Mouse (Mus musculus): ENCODE data around the gene Mapk8ip3. TPM values are rescaled to one million over a fixed set of nuclear protein-coding genes. Genes with fewer than 3 reads are reported as not detected.

Mapk8ip3 gene
- total RNA-seq, 2 experiments from 2014 or later: 255 to 270 TPM

DNA sequence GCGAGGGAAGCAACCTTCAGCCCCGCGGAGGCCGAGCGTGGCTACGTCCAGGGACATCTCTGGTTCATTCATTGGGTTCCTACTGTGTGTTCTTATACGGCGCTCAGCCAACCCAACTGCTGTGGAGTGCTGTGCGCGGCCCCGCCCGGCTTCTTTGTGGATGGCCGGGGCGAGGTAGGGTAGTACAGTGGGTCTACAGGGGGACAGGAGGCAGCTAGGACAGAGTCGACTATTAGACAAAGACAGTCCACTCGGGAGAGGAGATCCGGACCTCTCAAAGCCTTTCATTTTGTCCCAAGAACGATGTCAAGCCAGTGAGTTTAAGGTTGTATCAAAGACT, 49.9 kb downstream of the Mapk8ip3 start:
- intact Hi-C loops (cut with DNase I): no loop called here
- DNase-seq: no peak

DNA sequence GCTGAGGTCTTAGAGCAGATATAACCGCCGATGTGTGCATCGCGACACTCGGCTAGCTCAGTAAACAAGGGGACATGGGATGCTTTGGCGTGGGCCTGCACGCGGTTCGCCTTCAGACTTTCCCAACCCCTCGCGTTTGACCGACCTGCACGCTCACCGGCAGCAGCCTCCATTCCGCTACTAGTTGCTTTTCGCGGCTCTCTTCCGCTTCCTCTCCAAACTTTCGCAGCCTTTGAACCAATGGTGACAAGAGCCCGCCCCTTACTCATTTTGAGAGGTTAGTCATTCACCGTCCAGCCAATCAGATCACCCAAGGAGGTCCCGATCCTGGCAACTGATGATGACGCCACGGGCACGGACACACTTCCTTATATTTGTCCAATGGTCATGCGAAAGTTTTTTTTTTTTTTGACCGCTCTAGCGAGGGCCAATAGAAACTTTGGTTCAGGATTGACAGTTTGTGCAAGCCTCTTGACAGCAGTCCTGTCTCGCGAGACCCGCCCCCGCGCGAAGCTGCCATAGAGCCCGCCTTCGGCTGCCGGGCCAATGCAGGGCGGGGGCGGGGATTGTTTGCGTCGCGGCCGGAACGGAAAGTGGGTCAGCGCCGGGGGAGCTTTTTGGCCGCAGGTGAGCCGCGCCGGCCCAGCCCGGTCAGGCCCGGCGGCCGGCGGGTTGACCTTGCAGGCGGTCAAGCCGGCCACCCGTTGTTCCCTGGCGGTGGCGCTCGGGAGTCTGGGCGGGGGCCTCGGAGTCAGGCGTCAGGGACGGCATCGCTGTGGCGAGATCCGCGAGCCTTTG, 50.4 kb downstream of the Mapk8ip3 start, which contains the start of the genes Nubp2 and Spsb3:
Gene Nubp2, minus strand, starts transcription at position 216 of the 798 bp plus-strand sequence.
Gene Spsb3, plus strand, starts transcription at position 510 of the 798 bp plus-strand sequence.
- DNase-seq: peak; percentile 98
- intact Hi-C loops (cut with DNase I): no loop called here

DNA sequence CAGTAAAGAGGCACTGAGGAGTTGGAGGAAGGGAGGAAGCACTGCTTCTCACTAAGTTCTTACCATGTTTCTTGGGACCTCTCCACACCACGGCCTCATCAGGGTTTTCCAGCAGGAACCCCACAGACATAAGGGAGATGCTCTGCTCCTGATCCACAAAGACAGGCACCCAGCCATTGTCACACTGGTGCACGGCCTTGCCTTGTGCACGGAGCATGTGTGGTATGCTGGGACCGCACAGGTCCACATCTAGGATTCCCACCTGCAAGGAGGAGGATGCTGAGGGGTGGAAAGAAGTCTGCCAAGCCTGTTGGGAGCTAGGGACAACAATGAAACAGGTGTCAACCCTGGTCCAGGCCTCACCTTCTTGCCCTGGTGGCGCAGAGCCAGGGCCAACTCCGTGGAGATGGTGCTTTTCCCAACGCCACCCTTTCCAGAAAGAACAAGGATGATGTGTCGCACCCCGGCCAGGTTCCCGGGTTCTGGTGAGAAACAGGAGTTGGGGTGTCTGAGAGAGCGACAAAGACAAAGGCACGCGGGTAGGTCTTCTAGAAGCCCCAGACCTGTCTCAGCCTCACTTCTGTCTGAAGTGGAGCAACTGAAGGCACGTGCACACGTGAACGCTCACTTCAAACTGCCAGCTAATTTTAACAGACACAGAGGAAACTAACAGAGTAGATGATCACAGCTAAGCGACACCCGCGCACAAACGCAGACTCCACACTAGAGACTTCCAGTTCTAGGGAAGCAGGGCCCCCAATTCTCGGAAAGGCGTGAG, 51.2 kb downstream of the Mapk8ip3 start:
- no peak for DNase-seq
- intact Hi-C loops (cut with DNase I): no loop called here

DNA sequence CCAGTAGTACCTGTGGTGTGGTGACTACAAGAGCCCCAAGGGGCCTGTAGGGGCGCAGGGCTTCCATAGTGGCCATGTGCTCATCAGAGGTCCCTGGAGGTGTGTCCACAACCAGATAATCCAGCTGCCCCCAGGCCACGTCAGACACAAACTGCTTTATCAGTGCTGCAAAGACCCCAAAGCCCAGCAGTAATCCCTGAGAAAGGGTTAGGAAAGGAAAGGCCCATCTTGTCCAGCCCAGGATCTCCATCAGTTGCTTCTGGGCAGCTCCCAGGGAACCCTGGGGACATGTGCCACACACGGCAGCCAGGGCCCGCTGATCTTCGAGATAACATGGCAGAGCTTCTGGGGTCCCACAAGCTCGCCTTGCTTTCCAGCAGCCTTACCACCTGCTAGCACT, 52.4 kb downstream of the Mapk8ip3 start:
- intact Hi-C loops (cut with DNase I): no loop called here
- DNase-seq: no peak

DNA sequence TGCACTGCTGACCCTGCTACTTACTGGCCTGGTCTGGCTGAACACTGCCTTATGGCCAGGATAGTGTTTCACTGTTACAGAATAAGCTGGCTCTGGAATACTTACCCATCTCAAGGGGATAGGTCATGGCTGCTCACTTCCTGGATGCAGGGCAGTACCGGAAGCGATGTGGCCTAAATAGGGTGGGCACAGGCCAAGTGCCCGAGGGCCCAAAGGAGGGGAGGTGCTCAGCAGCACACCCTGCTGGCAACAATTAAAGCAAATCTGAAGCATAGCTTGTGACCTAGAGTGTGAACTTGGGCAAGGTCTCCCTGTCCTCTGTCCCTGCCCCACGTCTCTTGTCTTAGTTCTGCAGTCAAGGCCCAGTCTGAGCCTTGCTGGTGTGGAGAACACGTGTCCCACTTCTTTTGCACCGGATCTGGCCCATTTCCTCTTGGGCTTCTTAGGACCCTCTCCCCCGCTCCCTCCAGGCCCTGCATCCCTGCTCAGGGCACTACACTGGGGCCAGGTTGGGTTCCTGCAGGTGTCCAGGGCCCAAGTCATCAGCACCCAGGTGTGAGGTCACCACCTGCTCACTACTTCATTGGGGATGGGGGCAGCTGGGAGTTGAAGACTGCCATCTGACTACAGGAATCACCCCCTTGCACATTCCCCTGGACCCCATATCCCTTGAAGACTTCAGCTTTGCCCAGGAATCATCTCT, 54.9 kb downstream of the Mapk8ip3 start:
- intact Hi-C loops (cut with DNase I): no loop called here
- peak; percentile 54 for DNase-seq

DNA sequence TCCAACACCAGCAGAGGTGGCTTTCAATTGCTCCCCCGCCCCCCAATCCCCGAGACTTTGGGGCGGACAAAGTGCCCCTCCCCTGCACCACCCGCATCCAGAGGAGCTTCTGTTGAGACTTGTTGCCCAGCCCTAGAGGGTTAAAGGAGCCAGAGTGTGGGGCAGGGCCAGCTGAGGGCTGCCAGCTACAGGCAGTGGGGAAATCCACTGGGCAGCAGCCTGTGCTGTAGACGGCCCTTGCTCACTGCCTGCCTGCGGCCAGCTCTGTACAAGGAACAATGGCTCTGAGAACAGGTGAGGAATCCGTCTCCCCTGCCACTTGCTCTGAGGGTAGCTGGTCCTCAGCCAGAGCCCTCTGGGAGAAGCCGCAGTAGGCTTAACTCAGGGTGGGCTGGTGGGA, 58.2 kb downstream of the Mapk8ip3 start:
- intact Hi-C loops (cut with DNase I): no loop called here
- no peak for DNase-seq

DNA sequence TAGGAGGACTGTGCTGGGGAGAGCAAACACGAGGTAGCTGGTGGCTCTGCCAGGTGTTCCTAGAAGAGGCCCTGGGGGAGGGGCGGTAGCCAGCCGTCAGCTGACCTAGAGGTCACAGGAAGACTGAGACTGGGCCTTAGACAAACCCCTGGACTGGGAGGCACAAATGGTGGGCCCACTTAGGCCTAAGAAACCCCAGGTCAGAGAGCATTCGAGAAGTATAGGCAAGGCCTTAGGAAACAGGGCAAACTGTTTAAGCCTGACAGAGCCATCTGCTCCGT, 58.7 kb downstream of the Mapk8ip3 start:
- no peak for DNase-seq
- intact Hi-C loops (cut with DNase I): no loop called here

DNA sequence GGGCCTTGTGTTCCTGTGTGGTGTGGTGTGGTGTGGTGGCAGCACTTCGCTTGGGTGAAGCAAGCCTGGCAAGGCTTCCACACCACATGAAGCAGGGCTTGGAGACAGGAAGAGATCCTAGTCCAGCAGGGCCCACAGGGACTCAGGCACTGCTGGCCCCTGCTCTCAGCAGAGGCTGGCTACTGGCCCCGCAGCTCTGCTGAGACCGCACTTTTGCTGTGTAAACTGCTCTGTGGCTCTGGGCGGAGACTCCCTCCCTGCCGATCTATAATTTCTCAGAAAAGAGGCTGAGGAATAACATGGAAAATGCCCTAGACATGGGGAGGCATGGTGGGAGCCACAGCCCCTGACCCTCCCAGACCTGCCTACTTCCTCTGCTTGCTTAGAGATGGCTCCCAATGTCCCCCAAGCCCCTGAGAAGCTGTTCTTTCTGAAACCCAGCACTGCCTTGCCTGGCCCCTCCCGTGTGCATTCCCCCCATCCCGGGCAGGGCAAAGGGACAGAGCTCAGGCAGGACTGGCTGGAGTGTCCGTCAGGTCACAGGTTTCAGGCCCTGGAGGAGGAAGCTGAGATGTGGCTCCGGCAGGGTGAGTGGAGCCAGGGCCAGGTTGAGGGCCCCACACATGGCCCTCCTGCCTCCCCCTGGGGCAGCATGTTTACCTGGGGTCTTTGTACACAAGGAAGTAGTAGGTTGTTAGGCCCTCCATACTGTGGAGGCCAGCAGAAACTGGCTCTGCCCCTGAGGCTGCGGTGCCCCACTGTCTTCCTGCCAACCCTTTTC, 59.3 kb downstream of the Mapk8ip3 start:
- no peak for DNase-seq
- intact Hi-C loops (cut with DNase I): no loop called here

DNA sequence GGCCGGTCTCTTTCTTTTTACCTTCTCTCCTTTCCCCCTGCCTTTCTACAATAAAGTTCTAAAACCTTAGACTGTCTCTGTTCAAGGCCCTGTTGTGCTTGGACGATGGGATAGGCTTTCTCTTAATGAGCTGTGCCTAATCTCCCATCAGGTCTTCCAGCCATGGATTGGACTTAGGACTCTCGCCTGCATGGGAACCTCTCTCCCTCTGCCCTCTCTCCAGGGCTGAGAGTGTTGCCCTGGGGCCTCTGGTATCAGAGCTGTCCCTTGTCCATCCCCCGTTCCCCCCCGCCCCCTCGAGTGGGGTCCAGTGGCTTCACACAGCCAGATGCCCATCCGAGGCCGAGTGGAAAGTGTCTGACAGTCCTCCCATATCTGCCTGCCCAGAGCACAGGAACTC, 61.8 kb downstream of the Mapk8ip3 start:
- DNase-seq: no peak
- intact Hi-C loops (cut with DNase I): no loop called here

DNA sequence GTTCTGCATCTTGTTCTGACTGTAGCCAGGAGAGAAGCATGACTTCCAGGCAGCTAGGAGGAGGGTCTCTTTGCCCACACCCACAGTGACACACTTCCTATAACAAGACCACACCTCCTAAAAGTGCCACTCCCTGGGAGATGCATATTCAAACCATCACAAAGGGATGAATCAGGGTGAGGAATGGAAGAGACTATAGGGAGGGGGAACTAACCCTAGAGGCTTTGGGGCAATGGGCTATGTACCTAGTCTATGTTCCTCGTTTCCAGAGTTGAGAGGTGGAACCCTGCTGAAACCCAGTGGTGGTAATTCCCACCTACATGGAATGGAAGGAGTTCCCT, 62.4 kb downstream of the Mapk8ip3 start:
- intact Hi-C loops (cut with DNase I): no loop called here
- DNase-seq: no peak

DNA sequence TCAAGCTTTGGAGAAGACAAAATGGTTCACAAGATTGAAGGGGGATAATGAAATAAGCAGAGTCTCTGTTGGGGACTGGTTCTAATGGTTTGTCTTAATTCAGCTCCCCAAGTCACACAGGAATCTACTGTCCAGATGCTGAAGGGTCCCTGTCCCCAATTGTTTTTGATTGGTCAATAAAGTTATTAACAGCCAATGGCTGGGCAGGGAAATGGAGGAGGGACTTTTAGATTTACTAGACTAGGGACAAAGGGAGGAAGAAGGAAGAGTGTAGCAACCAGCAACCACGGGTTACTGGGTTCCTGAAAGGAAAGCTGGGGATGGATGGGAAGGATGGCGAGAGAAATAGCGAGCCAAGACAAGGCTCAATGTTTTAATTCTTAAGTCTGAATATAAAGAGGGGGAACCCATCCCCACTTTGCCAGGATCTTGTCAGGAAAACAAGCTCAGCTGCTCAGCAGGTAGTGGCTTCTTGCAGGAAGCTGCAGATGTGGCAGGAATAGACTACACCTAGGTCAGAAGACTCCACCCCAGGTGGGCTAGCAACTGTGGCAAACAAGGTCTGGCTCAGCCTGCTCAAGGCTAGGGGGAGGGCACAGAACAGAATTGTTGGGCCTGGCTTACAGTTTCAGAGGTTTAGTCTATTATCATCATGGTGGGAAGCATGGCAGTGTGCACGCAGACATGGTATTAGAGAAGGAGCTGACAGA, 62.9 kb downstream of the Mapk8ip3 start:
- no peak for DNase-seq
- intact Hi-C loops (cut with DNase I): no loop called here

DNA sequence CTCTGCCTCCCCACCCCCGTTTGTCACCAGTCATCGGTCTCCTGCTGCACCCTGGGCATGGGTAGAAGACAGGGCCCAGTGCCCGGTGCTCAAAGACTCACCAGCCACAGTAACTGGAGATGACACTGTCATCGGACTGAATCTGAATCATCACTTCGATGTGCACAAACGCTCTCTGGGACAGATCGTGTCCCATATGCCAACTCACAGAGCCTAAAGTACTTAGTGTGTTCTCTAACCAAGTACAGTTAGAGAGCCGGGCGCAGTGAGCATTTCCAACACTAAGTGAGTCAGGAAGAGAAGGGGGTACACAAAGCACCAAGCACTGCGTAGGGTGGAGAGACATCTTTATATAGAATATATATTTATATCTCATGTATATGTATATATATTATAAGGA, 68.9 kb downstream of the Mapk8ip3 start:
- DNase-seq: no peak
- intact Hi-C loops (cut with DNase I): no loop called here

DNA sequence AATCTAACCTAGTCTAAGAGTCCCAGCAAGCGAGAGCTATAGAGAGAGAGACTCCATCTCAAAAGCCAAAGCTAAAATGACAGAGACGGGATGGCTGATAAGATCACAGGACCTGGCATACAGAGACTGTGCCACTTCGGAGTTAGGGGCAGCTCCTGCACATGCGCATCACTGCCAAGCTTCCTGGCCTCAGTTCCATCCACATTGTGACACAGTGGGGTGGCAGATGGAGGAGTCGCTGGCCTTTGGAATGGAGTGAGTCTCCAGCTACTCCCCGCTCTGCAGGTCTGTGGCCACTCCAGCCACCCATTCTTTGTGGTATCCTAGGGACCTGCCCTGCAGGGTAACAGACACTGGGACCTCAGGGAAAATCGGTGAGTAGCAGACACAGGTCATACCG, 71.0 kb downstream of the Mapk8ip3 start, which contains the start of gene Igfals:
Gene Igfals, plus strand, starts transcription at position 222 of the 400 bp plus-strand sequence.
- no peak for DNase-seq
- intact Hi-C loops (cut with DNase I): no loop called here

DNA sequence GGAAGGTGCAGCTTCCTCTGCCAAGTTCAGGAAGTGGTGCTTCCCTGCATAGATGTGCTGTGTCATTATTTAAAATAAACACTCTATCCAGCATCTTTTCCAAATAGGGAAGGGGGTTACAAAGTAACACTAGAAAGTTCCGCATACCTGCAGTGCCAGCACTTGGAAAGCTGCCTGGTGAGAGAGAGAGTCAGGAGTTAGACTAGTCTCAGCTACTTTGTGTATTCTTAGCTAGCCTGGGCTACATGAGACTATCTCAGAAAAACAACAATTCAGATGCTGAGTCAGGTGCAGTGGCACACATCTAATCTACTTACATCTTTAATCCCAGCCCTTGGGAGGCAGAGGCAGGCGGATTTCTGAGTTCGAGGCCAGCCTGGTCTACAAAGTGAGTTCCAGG, 75.0 kb downstream of the Mapk8ip3 start:
- intact Hi-C loops (cut with DNase I): no loop called here
- no peak for DNase-seq

DNA sequence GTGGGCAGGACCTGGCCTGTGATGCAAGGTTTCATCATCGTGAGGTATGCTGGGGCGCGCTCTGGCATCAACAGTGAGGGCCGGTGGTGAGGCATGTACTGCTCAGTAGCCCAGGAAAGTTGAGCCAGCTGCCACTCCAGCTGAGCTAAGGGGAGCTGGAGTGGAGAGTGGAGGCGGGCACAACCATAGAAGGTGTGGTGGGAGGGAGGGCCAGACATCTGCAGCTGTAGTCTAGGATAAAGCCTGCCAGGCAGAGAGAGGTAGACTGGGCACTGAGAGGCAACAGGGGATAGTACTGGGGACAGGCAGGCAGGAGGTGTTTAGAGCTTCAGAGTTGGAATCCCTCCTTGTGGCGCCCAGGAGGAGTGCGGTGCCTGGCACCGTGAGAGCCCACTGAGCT, 76.7 kb downstream of the Mapk8ip3 start:
- no peak for DNase-seq
- intact Hi-C loops (cut with DNase I): no loop called here

DNA sequence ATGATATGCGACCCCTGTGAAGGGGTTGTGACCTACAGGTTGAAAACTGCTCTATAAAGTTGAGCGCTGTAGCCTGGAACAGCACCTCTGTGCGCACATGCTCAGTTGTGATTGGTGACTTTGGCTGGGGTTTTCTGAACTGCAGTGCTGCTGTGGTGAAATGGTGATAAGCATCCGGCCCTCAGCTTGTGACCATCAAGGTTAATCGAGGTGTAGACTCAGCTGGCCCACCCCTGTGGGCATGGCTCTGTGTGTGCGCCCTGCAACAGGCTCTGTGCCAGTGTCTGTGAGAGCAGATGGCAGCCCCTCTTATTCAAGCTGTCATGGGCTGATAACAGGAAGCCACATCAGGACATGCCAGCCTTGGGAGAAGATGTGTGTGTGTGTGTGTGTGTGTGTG, 77.8 kb downstream of the Mapk8ip3 start:
- intact Hi-C loops (cut with DNase I): no loop called here
- peak; percentile 61 for DNase-seq

DNA sequence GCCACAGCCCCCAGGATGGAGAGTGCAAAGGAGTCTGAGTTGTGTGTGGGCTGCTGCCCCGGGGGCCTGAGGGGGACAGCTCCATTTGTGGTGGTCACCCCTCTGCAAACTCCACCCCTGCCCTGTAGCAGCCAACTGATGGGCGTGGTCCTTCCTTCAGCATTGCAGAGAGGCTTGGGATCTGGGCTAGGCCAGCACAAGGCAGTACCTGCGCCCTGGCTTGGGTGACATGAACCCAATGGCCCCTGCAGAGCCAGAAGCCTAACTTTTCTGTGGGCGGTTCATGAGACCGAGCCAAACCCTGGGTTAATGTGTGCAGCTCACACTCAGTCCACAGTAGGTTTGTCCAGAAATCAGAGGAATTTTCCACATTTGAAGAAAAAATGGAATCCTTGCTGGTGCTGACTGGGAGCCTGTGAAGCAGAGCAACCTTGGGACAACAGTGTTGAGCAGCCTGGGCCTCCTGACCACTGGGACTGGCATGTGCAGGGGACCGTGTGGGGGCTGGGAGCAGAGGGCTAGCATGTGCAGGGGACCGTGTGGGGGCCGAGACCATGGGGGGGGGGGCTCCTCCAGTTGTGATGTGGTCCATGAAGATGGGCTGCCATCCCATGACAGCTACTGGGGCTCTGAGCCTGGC, 78.8 kb downstream of the Mapk8ip3 start:
- intact Hi-C loops (cut with DNase I): no loop called here
- DNase-seq: no peak

DNA sequence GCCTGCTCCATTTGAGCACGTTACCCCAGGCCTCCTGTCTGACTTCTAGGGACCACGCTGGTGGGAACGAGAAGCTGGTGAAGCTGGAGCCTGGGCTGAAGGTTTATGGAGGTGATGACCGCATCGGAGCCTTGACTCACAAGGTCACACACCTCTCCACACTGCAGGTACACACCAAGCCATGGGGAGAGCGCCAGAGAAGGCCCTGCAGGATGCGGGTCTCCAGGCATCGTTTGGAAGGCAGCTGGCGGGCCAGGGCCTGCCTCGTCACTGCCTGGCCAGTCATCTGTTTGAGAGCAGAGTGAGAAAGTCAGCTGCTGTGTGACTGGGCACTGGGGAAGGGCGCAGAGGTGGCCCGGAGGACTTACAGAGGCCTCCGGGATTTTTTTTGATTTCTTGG, 80.2 kb downstream of the Mapk8ip3 start:
- no peak for DNase-seq

DNA sequence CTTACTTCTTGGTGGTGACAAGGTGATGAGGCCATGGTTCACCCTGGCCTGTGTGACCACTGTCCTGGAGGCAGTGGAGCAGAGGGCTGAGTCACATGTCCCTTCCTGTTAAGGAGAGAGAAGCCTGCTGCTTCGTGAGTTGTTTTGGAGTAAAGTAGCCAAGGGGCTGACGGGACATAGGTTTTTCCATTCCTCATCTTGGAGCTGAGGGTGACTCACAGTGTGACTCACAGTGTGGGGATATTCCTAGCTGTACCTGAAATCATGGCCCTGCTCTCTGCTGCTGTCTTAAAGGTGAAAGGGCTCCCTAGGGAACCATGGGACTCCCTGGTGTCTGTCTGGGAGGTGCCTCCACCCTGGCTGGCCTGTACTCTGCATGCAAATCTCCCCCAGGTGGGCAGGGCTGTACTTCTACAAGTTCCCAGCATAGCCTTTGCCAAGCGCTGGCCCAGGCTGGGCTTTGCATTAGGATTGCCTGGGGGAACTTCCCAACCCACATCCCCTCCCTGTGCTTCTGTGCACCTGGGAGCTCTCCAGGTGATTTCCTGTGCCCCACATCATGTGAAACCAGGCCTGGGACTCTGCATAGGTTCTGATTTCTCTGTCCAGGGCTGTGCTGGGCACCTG, 80.8 kb downstream of the Mapk8ip3 start:
- intact Hi-C loops (cut with DNase I): no loop called here
- no peak for DNase-seq

More for the DNA sequence above, 80.2 kb downstream of the Mapk8ip3 start:
- intact Hi-C loops (cut with DNase I): no loop called here
